Mouse (Mus musculus) kidney, embryonic 14.5 days (tissue): ENCODE measurements around the gene Pon1. TPM values are rescaled to one million over a fixed set of nuclear protein-coding genes. Genes with fewer than 3 reads are reported as not detected.

Experiments used
- ATAC-seq: fragments of 200-750 bp; cut with Nextera tagmentation; 2 replicates; pipeline ENCODE4 v1.8.0; 2017; ENCODE audit warnings: moderate number of reproducible peaks, mild to moderate bottlenecking, moderate TSS enrichment, moderate library complexity; ENCODE audit not compliant: low FRiP score, low TSS enrichment
- H3K27ac ChIP-seq: fragments of 300-500 bp; sonication (generic); 2 replicates; pipeline ENCODE4 v1.5.1; 2014; ENCODE audit warnings: low read depth, mild to moderate bottlenecking, low read length, moderate library complexity, mixed read lengths
- H3K27me3 ChIP-seq: fragments of 300-500 bp; sonication (generic); 2 replicates; pipeline ENCODE4 v1.6.1; 2014; ENCODE audit warnings: mild to moderate bottlenecking, low read length; ENCODE audit not compliant: control insufficient read depth, insufficient read depth
- H3K36me3 ChIP-seq: fragments of 300-500 bp; sonication (generic); 2 replicates; pipeline ENCODE4 v1.6.1; 2014; ENCODE audit warnings: low read length, mixed read lengths; ENCODE audit not compliant: control insufficient read depth, insufficient read depth
- H3K4me1 ChIP-seq: fragments of 300-500 bp; sonication (generic); 2 replicates; pipeline ENCODE4 v1.6.1; 2014; ENCODE audit warnings: low read length, mixed read lengths; ENCODE audit not compliant: control insufficient read depth, insufficient read depth
- H3K4me2 ChIP-seq: fragments of 300-500 bp; sonication (generic); replicated peaks from 2 replicates; pipeline ENCODE4 v1.6.1; 2014; ENCODE audit warnings: low read depth, mild to moderate bottlenecking, low read length
- H3K4me3 ChIP-seq: fragments of 300-500 bp; sonication (generic); 2 replicates; pipeline ENCODE4 v1.5.1; 2014; ENCODE audit warnings: mild to moderate bottlenecking, low read length
- H3K9ac ChIP-seq: fragments of 300-500 bp; sonication (generic); 2 replicates; pipeline ENCODE4 v1.6.1; 2014; ENCODE audit warnings: low read depth, mild to moderate bottlenecking, low read length, moderate library complexity
- H3K9me3 ChIP-seq: fragments of 300-500 bp; sonication (generic); 2 replicates; pipeline ENCODE4 v1.6.1; 2016; ENCODE audit warnings: low read length; ENCODE audit not compliant: control insufficient read depth
- WGBS: fragments of 180-500 bp; shearing (Covaris S2); extraction: QIAGEN DNeasy Blood & Tissue Kit; methylation state at CpG from one replicate; pipeline ENCODE4 v1.1.7; 2014; 5-methylcytosine and 5-hydroxymethylcytosine counted together
- polyA plus RNA-seq: library from polyadenylated mRNA; unstranded; fragments of >200 nt; fragmentation: Nextera tagmentation; extraction: Ambion mirVana; gene quantifications from 2 replicates; pipeline ENCODE4 v1.2.1, GENCODE M21; 2014

Pon1 gene
- polyA plus RNA-seq, 1 experiment from 2014 or later, result not detected

GRCm38 (mm10) chr6:5136046-5136445 is 57.7 kb downstream of the Pon1 start:
- no peaks in the 10 kb centered on the region; the same call in 1 of the 2 replicates for H3K4me1 ChIP-seq
- no peak overlapping the region for H3K9ac ChIP-seq
- no peaks in the 10 kb centered on the region for H3K9me3 ChIP-seq
- no peak overlapping the region for H3K4me2 ChIP-seq
- ATAC-seq, result no peak
- no peaks in the 10 kb centered on the region for H3K27me3 ChIP-seq
- H3K27ac ChIP-seq, result no peak overlapping the region
- WGBS, result 53% methylated on average over 6 of the region's 6 CpGs
- 0 out of 2 replicates have a peak, but pooled peaks cover 2% of the 10 kb centered on the region for H3K36me3 ChIP-seq
- H3K4me3 ChIP-seq, result no peak overlapping the region

- no peak for ATAC-seq
These were observed 58.8 kb downstream of the Pon1 start for GRCm38 (mm10) chr6:5134986-5135385.

GRCm38 (mm10) chr6:5129364-5130093 is 64.2 kb downstream of the Pon1 start:
- Histone ChIP-seq H3K4me2 (no peak overlapping the region), H3K9me3 (no peaks in the 10 kb centered on the region), H3K27ac (no peak overlapping the region), H3K27me3 (no peaks in the 10 kb centered on the region), H3K4me3 (no peak overlapping the region), H3K9ac (no peak overlapping the region), H3K4me1 (no peaks in the 10 kb centered on the region), H3K36me3 (no peaks in the 10 kb centered on the region)
- no peak for ATAC-seq
- WGBS, result 87% methylated on average over 14 of the region's 14 CpGs

More at GRCm38 (mm10) chr6:5134986-5135385, 58.8 kb downstream of the Pon1 start:
- no peak overlapping the region for H3K9ac ChIP-seq
- H3K4me3 ChIP-seq, result no peak overlapping the region
- no peaks in the 10 kb centered on the region for H3K9me3 ChIP-seq
- no peaks in the 10 kb centered on the region for H3K27me3 ChIP-seq
- H3K36me3 ChIP-seq, result 0 out of 2 replicates have a peak, but pooled peaks cover 2% of the 10 kb centered on the region
- no peaks in the 10 kb centered on the region; the same call in 1 of the 2 replicates for H3K4me1 ChIP-seq
- WGBS, result 58% methylated on average over 6 of the region's 6 CpGs
- no peak overlapping the region for H3K4me2 ChIP-seq
- H3K27ac ChIP-seq, result no peak overlapping the region

GRCm38 (mm10) chr6:5120229-5120628 is 73.5 kb downstream of the Pon1 start:
- peaks cover under 1% of the 10 kb centered on the region; the same call in 1 of the 2 replicates for H3K36me3 ChIP-seq
- ATAC-seq, result no peak
- no peak overlapping the region for H3K27ac ChIP-seq
- no peak overlapping the region for H3K4me3 ChIP-seq
- H3K4me1 ChIP-seq, result no peaks in the 10 kb centered on the region
- no peak overlapping the region for H3K4me2 ChIP-seq
- H3K9me3 ChIP-seq, result no peaks in the 10 kb centered on the region
- no peaks in the 10 kb centered on the region for H3K27me3 ChIP-seq
- WGBS, result 51% methylated on average over 3 of the region's 3 CpGs
- no peak overlapping the region for H3K9ac ChIP-seq

- Histone ChIP-seq H3K27ac (no peak overlapping the region), H3K4me2 (no peak overlapping the region), H3K4me3 (no peak overlapping the region), H3K36me3 (peaks cover 2% of the 10 kb centered on the region; the same call in 1 of the 2 replicates), H3K9me3 (no peaks in the 10 kb centered on the region), H3K9ac (no peak overlapping the region), H3K4me1 (no peaks in the 10 kb centered on the region), H3K27me3 (no peaks in the 10 kb centered on the region)
- 82% methylated on average over 15 of the region's 15 CpGs for WGBS
- no peak for ATAC-seq
These were observed 74.4 kb downstream of the Pon1 start for GRCm38 (mm10) chr6:5119181-5119910.

Other genes starting within 250 kb of the Pon1 start
- 10.3 and 13.3 TPM in 2 replicates for gene Pon3, start 62.3 kb upstream of the Pon1 start, polyA plus RNA-seq
- 23.8 and 32.6 TPM in 2 replicates for gene Pon2, start 104.5 kb upstream of the Pon1 start, polyA plus RNA-seq
- 32.3 and 40.6 TPM in 2 replicates for gene Asb4, start 189.4 kb upstream of the Pon1 start, polyA plus RNA-seq